Mouse (Mus musculus): ENCODE data around the gene Mmel1.

DNA sequence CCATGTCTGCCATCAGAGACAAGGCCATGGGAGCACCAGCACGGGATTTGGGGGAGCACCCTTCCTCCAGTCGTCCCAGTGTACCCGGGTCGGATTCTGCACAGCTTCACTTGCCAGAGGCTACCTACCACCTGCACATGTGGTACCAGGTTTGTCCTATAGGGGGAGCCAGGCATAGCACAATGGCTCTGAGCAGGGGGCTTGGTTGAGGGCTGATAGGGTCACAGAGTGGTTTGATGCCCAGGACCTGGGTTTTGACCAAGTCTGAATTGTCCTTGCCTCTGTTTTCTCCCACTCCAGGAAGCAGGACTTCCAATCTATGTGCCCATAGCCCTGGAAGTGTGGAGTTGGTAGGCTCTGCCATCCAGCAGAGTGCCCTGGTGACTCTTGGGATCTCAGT lies 56.0 kb downstream of the Mmel1 start:
- TF ChIP-seq POLR2A (IDR thresholded peaks at IDR 0.05; ENCODE audit: borderline replicate concordance, low read depth, low read length) (no peak), CTCF (IDR thresholded peaks at IDR 0.05; ENCODE audit: low read depth, low read length) (peak; percentile 82)

Measured in bone marrow macrophage, adult 2 months (primary cell).